ENCODE assay signal across 10 mouse cellular contexts in the genomic region with DNA sequence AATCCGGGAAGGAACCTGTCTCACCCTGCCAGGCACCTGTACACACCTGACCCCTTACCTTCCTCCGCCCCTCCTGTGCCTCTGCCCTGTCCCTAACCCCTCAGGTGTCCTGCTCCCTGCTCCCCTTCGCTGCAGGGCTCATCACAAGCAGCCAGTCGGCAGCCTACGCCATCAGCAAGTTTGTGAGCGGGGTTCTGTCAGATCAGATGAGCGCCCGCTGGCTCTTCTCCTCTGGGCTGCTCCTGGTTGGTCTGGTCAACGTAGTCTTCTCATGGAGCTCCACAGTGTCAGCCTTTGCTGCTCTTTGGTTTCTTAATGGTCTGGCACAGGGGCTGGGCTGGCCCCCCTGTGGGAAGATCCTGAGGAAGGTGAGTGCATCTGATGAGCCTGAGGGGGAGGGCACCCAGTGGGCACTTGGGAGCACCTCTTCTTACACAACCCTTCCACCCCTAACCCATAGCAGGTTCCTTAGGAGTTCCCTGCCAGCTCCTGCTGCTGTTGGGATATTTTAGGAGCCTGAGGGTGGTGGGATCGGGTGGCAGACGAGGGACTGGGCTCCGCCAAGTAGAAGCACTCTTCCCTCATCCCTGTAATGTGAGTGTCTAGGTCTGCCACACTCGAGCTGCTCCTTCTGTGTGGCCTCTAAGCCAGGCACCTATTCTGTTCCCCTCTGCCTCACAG. TPM values are rescaled to one million over a fixed set of nuclear protein-coding genes. Genes with fewer than 3 reads are reported as not detected.
DNase-seq lines count a peak whose midpoint lies in the region; ATAC-seq and TF ChIP-seq lines count a peak whose summit lies in the region.
"Had no signal": no experiment of that assay in that cellular context is flagged by ENCODE, and none has a peak within 500 bp of the region (broad histone marks: within the 10 kb centered on the region; RNA-seq: fewer than 3 reads in every experiment).

No protein-coding gene starts in this region.

- H3K4me2 ChIP-seq in hindbrain, embryonic 11.5 days (replicated peaks; ENCODE audit: low read depth, low read length), result no peak overlapping the region
- peak overlapping the region; percentile 99 for H3K4me2 ChIP-seq in liver, embryonic 15.5 days

- H3K4me1 ChIP-seq in hindbrain, embryonic 10.5 days (replicated peaks), result peaks cover 31% of the 10 kb centered on the region
- peaks cover 3% of the 10 kb centered on the region; the same call in 1 of the 2 replicates for H3K4me1 ChIP-seq in hindbrain, embryonic 11.5 days (replicated peaks; ENCODE audit: control insufficient read depth, insufficient read depth, low read length)
- H3K4me1 ChIP-seq in G1E (ENCODE audit: insufficient read depth, low read depth, low read length), result peaks cover 67% of the 10 kb centered on the region
- peaks cover 60% of the 10 kb centered on the region for H3K4me1 ChIP-seq in liver, embryonic 15.5 days (replicated peaks)
- peaks cover 21% of the 10 kb centered on the region for H3K4me1 ChIP-seq in limb, embryonic 10.5 days

- ATAC-seq in hindbrain, embryonic 11.5 days (ENCODE audit: low FRiP score), result no peak
- no peak for ATAC-seq in G1E (ENCODE audit: extremely low read depth, insufficient number of reproducible peaks, low FRiP score, poor library complexity, severe bottlenecking)
- no peak for ATAC-seq in liver, embryonic 15.5 days (ENCODE audit: insufficient read depth)
- ATAC-seq: midbrain, embryonic 15.5 days had no signal

- H3K36me3 ChIP-seq in hindbrain, embryonic 10.5 days, result peaks cover 58% of the 10 kb centered on the region
- H3K36me3 ChIP-seq in hindbrain, embryonic 11.5 days (ENCODE audit: control insufficient read depth, insufficient read depth, low read length), result no peaks in the 10 kb centered on the region; the same call in 1 of the 2 replicates
- peaks cover 60% of the 10 kb centered on the region for H3K36me3 ChIP-seq in G1E (replicated peaks)
- peaks cover 53% of the 10 kb centered on the region for H3K36me3 ChIP-seq in liver, embryonic 15.5 days (replicated peaks)
- peaks cover 56% of the 10 kb centered on the region for H3K36me3 ChIP-seq in limb, embryonic 10.5 days

- H3K9ac ChIP-seq in hindbrain, embryonic 11.5 days (ENCODE audit: low read depth, low read length), result no peak overlapping the region
- peak overlapping the region; percentile 91 for H3K9ac ChIP-seq in liver, embryonic 15.5 days

- H3K27ac ChIP-seq in hindbrain, embryonic 10.5 days, result no peak overlapping the region
- H3K27ac ChIP-seq in hindbrain, embryonic 11.5 days (ENCODE audit: low read depth, low read length), result no peak overlapping the region
- 0 out of 2 replicates have a peak overlapping the region, but pooled peaks have one; percentile 93 for H3K27ac ChIP-seq in liver, embryonic 15.5 days (replicated peaks)
- no peak overlapping the region for H3K27ac ChIP-seq in limb, embryonic 10.5 days
- H3K27ac ChIP-seq: midbrain, embryonic 15.5 days had no signal

- H3K4me3 ChIP-seq in hindbrain, embryonic 10.5 days, result peak overlapping the region; percentile 18
- H3K4me3 ChIP-seq in hindbrain, embryonic 11.5 days (ENCODE audit: low read depth, low read length), result no peak overlapping the region
- H3K4me3 ChIP-seq in G1E (ENCODE audit: low read depth, low read length), result peak overlapping the region; percentile 55; the same call in 1 of the 2 replicates
- peak overlapping the region; percentile 89 for H3K4me3 ChIP-seq in liver, embryonic 15.5 days (replicated peaks)
- no peak overlapping the region for H3K4me3 ChIP-seq in limb, embryonic 10.5 days

- no peak for TF ChIP-seq CTCF in G1E (IDR thresholded peaks at IDR 0.05; ENCODE audit: low read depth, low read length)

- no peaks in the 10 kb centered on the region; the same call in 1 of the 2 replicates for H3K27me3 ChIP-seq in hindbrain, embryonic 10.5 days (ENCODE audit: insufficient read depth, poor library complexity, severe bottlenecking)
- no peaks in the 10 kb centered on the region for H3K27me3 ChIP-seq in hindbrain, embryonic 11.5 days (ENCODE audit: control insufficient read depth, insufficient read depth, low read length)
- H3K27me3 ChIP-seq in G1E (ENCODE audit: insufficient read depth, low read length), result no peaks in the 10 kb centered on the region
- no peaks in the 10 kb centered on the region for H3K27me3 ChIP-seq in liver, embryonic 15.5 days
- H3K27me3 ChIP-seq in limb, embryonic 10.5 days (ENCODE audit: low read depth, poor library complexity, severe bottlenecking), result peaks cover 12% of the 10 kb centered on the region; the same call in 1 of the 2 replicates
- H3K27me3 ChIP-seq: midbrain, embryonic 15.5 days had no signal

- DNase-seq in hindbrain, embryonic 10.5 days (ENCODE audit: low spot score), result no peak
- no peak for DNase-seq in hindbrain, embryonic 11.5 days (ENCODE audit: low spot score)
- no peak for DNase-seq in G1E (ENCODE audit: low spot score)
- DNase-seq in gastrocnemius, postnatal 25 days, result peak; percentile 71
- no peak for DNase-seq in limb, embryonic 10.5 days (ENCODE audit: low spot score)
- no peak for DNase-seq in thymus, postnatal 36 days
- DNase-seq: adrenal gland, postnatal 10 days; cerebellum, adult 9-10 months had no signal

- 85% methylated on average over 13 of the region's 13 CpGs for WGBS in hindbrain, embryonic 10.5 days
- WGBS in hindbrain, embryonic 11.5 days, result 88% methylated on average over 13 of the region's 13 CpGs
- 84% methylated on average over 13 of the region's 13 CpGs for WGBS in liver, embryonic 15.5 days (ENCODE audit: insufficient replicate concordance)
- WGBS in limb, embryonic 10.5 days, result 86% methylated on average over 13 of the region's 13 CpGs

- H3K9me3 ChIP-seq in hindbrain, embryonic 10.5 days, result no peaks in the 10 kb centered on the region
- H3K9me3 ChIP-seq in hindbrain, embryonic 11.5 days (ENCODE audit: control insufficient read depth, low read length), result no peaks in the 10 kb centered on the region
- no peaks in the 10 kb centered on the region for H3K9me3 ChIP-seq in G1E (replicated peaks)
- no peaks in the 10 kb centered on the region for H3K9me3 ChIP-seq in liver, embryonic 15.5 days (replicated peaks)
- no peaks in the 10 kb centered on the region for H3K9me3 ChIP-seq in limb, embryonic 10.5 days (replicated peaks)
- H3K9me3 ChIP-seq: midbrain, embryonic 15.5 days had no signal

RNA-seq across cellular contexts. Expression of gene Slc37a4, which starts 2.6 kb away (rescaled TPM):
- 20.8 and 28.9 TPM in 2 replicates for polyA plus RNA-seq in hindbrain, embryonic 10.5 days (2016; fragmentation: Nextera tagmentation; extraction: Ambion mirVana)
- 27.9 and 31.5 TPM in 2 replicates for polyA plus RNA-seq in hindbrain, embryonic 11.5 days (2014; fragmentation: Nextera tagmentation; extraction: Ambion mirVana)
- 10.0 and 16.0 TPM in 2 replicates for total RNA-seq in G1E (2014; fragmentation: Nextera tagmentation)
- total RNA-seq in G1E (2017), result 24.4 and 31.7 TPM in 2 replicates
- 10.4 and 11.8 TPM in 2 replicates for polyA plus RNA-seq in G1E (2012)
- 100 to 1,000 TPM; 117 to 142 TPM for total RNA-seq in gastrocnemius, postnatal 25 days (2021)
- 46.3 and 59.8 TPM in 2 replicates for polyA plus RNA-seq in liver, embryonic 15.5 days (2015; fragmentation: Nextera tagmentation; extraction: Ambion mirVana)
- polyA plus RNA-seq in limb, embryonic 10.5 days (2016; fragmentation: Nextera tagmentation; extraction: Ambion mirVana), result 8.4 and 9.7 TPM in 2 replicates

RNA-seq across cellular contexts. Expression of gene Rps25, which starts 7.7 kb away (rescaled TPM):
- polyA plus RNA-seq in hindbrain, embryonic 10.5 days (2016; fragmentation: Nextera tagmentation; extraction: Ambion mirVana), result 1,836 and 2,161 TPM in 2 replicates
- polyA plus RNA-seq in hindbrain, embryonic 11.5 days (2014; fragmentation: Nextera tagmentation; extraction: Ambion mirVana), result 1,535 and 1,670 TPM in 2 replicates
- 661 and 718 TPM in 2 replicates for total RNA-seq in G1E (2014; fragmentation: Nextera tagmentation)
- 2,498 and 2,521 TPM in 2 replicates for total RNA-seq in G1E (2017)
- polyA plus RNA-seq in G1E (2012), result 230 and 272 TPM in 2 replicates
- total RNA-seq in gastrocnemius, postnatal 25 days (2021), result 100 to 1,000 TPM; 631 to 665 TPM
- 758 and 952 TPM in 2 replicates for polyA plus RNA-seq in liver, embryonic 15.5 days (2015; fragmentation: Nextera tagmentation; extraction: Ambion mirVana)
- 2,001 and 2,302 TPM in 2 replicates for polyA plus RNA-seq in limb, embryonic 10.5 days (2016; fragmentation: Nextera tagmentation; extraction: Ambion mirVana)

RNA-seq across cellular contexts. Expression of gene Trappc4, which starts 8.1 kb away (rescaled TPM):
- polyA plus RNA-seq in hindbrain, embryonic 10.5 days (2016; fragmentation: Nextera tagmentation; extraction: Ambion mirVana), result 213 and 282 TPM in 2 replicates
- 255 and 264 TPM in 2 replicates for polyA plus RNA-seq in hindbrain, embryonic 11.5 days (2014; fragmentation: Nextera tagmentation; extraction: Ambion mirVana)
- 31.8 and 52.9 TPM in 2 replicates for total RNA-seq in G1E (2014; fragmentation: Nextera tagmentation)
- 69.1 and 71.4 TPM in 2 replicates for total RNA-seq in G1E (2017)
- polyA plus RNA-seq in G1E (2012), result 6.3 and 9.6 TPM in 2 replicates
- total RNA-seq in gastrocnemius, postnatal 25 days (2021), result 10 to 100 TPM; 13.8 to 17.5 TPM
- polyA plus RNA-seq in liver, embryonic 15.5 days (2015; fragmentation: Nextera tagmentation; extraction: Ambion mirVana), result 48.2 and 50.4 TPM in 2 replicates
- 158 and 166 TPM in 2 replicates for polyA plus RNA-seq in limb, embryonic 10.5 days (2016; fragmentation: Nextera tagmentation; extraction: Ambion mirVana)

RNA-seq across cellular contexts. Expression of gene Ccdc84, which starts 19.1 kb away (rescaled TPM):
- 25.2 and 27.7 TPM in 2 replicates for polyA plus RNA-seq in hindbrain, embryonic 10.5 days (2016; fragmentation: Nextera tagmentation; extraction: Ambion mirVana)
- 21.7 and 22.0 TPM in 2 replicates for polyA plus RNA-seq in hindbrain, embryonic 11.5 days (2014; fragmentation: Nextera tagmentation; extraction: Ambion mirVana)
- total RNA-seq in G1E (2014; fragmentation: Nextera tagmentation) (32.2 and 34.4 TPM in 2 replicates), G1E (2017) (23.7 and 25.1 TPM in 2 replicates)
- 10.2 and 10.4 TPM in 2 replicates for polyA plus RNA-seq in G1E (2012)
- 1 to 10 TPM; 3.9 to 5.8 TPM for total RNA-seq in gastrocnemius, postnatal 25 days (2021)
- polyA plus RNA-seq in liver, embryonic 15.5 days (2015; fragmentation: Nextera tagmentation; extraction: Ambion mirVana), result 12.6 and 13.6 TPM in 2 replicates
- 23.1 and 24.3 TPM in 2 replicates for polyA plus RNA-seq in limb, embryonic 10.5 days (2016; fragmentation: Nextera tagmentation; extraction: Ambion mirVana)

RNA-seq across cellular contexts. Expression of gene Hyou1, which starts 20.0 kb away (rescaled TPM):
- 35.8 and 39.4 TPM in 2 replicates for polyA plus RNA-seq in hindbrain, embryonic 10.5 days (2016; fragmentation: Nextera tagmentation; extraction: Ambion mirVana)
- polyA plus RNA-seq in hindbrain, embryonic 11.5 days (2014; fragmentation: Nextera tagmentation; extraction: Ambion mirVana), result 29.7 and 31.8 TPM in 2 replicates
- total RNA-seq in G1E (2014; fragmentation: Nextera tagmentation) (51.8 and 55.8 TPM in 2 replicates), G1E (2017) (31.2 and 36.6 TPM in 2 replicates)
- 21.1 and 27.9 TPM in 2 replicates for polyA plus RNA-seq in G1E (2012)
- 10 to 100 TPM; 28.0 to 31.3 TPM for total RNA-seq in gastrocnemius, postnatal 25 days (2021)
- polyA plus RNA-seq in liver, embryonic 15.5 days (2015; fragmentation: Nextera tagmentation; extraction: Ambion mirVana), result 14.8 and 17.0 TPM in 2 replicates
- polyA plus RNA-seq in limb, embryonic 10.5 days (2016; fragmentation: Nextera tagmentation; extraction: Ambion mirVana), result 41.3 and 43.4 TPM in 2 replicates

Comparison
In these comparisons a context has a peak if more than half of its experiments do, and no peak if none do; other contexts are left out.
1. H3K4me3 ChIP-seq: peak in hindbrain, embryonic 10.5 days (single experiment), G1E (single experiment) and liver, embryonic 15.5 days (single experiment); none in hindbrain, embryonic 11.5 days (single experiment) and limb, embryonic 10.5 days (single experiment).